Mouse (Mus musculus) kidney, embryonic 14.5 days (tissue): ENCODE results near the gene Atxn7l1. TPM values are rescaled to one million over a fixed set of nuclear protein-coding genes. Genes with fewer than 3 reads are reported as not detected.

Source experiments
- ATAC-seq: fragments of 200-750 bp; cut with Nextera tagmentation; 2 replicates; pipeline ENCODE4 v1.8.0; 2017; ENCODE audit warnings: moderate number of reproducible peaks, mild to moderate bottlenecking, moderate TSS enrichment, moderate library complexity; ENCODE audit not compliant: low FRiP score, low TSS enrichment
- H3K27ac ChIP-seq: fragments of 300-500 bp; sonication (generic); 2 replicates; pipeline ENCODE4 v1.5.1; 2014; ENCODE audit warnings: low read depth, mild to moderate bottlenecking, low read length, moderate library complexity, mixed read lengths
- H3K27me3 ChIP-seq: fragments of 300-500 bp; sonication (generic); 2 replicates; pipeline ENCODE4 v1.6.1; 2014; ENCODE audit warnings: mild to moderate bottlenecking, low read length; ENCODE audit not compliant: control insufficient read depth, insufficient read depth
- H3K36me3 ChIP-seq: fragments of 300-500 bp; sonication (generic); 2 replicates; pipeline ENCODE4 v1.6.1; 2014; ENCODE audit warnings: low read length, mixed read lengths; ENCODE audit not compliant: control insufficient read depth, insufficient read depth
- H3K4me1 ChIP-seq: fragments of 300-500 bp; sonication (generic); 2 replicates; pipeline ENCODE4 v1.6.1; 2014; ENCODE audit warnings: low read length, mixed read lengths; ENCODE audit not compliant: control insufficient read depth, insufficient read depth
- H3K4me2 ChIP-seq: fragments of 300-500 bp; sonication (generic); replicated peaks from 2 replicates; pipeline ENCODE4 v1.6.1; 2014; ENCODE audit warnings: low read depth, mild to moderate bottlenecking, low read length
- H3K4me3 ChIP-seq: fragments of 300-500 bp; sonication (generic); 2 replicates; pipeline ENCODE4 v1.5.1; 2014; ENCODE audit warnings: mild to moderate bottlenecking, low read length
- H3K9ac ChIP-seq: fragments of 300-500 bp; sonication (generic); 2 replicates; pipeline ENCODE4 v1.6.1; 2014; ENCODE audit warnings: low read depth, mild to moderate bottlenecking, low read length, moderate library complexity
- H3K9me3 ChIP-seq: fragments of 300-500 bp; sonication (generic); 2 replicates; pipeline ENCODE4 v1.6.1; 2016; ENCODE audit warnings: low read length; ENCODE audit not compliant: control insufficient read depth
- WGBS: fragments of 180-500 bp; shearing (Covaris S2); extraction: QIAGEN DNeasy Blood & Tissue Kit; methylation state at CpG from one replicate; pipeline ENCODE4 v1.1.7; 2014; 5-methylcytosine and 5-hydroxymethylcytosine counted together
- polyA plus RNA-seq: library from polyadenylated mRNA; unstranded; fragments of >200 nt; fragmentation: Nextera tagmentation; extraction: Ambion mirVana; gene quantifications from 2 replicates; pipeline ENCODE4 v1.2.1, GENCODE M21; 2014

Gene Atxn7l1
- polyA plus RNA-seq, 1 experiment from 2014 or later = 14.3 TPM

DNA sequence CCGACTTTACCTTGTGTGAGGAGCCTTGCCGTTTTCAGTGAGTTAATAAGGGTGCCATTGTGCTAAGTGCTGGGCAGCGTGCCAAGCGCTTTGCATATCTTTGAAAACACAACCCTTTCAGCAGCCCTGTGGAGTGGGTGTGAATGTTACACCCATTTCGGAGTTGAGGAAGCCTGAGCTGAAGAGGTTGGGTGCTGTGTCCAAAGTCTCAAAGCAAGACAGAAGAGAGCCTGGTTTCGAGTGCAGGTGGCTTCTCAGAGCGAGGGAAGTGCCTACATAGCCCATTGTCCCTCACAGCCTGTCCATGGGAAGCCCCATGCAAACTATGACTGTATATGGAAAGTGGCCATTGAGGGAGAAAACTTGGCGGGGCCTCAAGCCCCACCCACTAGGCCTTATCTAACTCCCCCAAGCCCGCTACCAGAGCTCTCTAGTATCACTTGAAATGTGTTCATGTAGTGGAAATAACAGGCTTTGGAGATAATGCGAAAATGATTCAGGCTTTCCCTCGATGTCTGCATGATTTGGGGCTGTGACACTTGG is 73.1 kb downstream of the Atxn7l1 start:
- no peak; the same call in 1 of the 2 replicates for ATAC-seq
- Histone ChIP-seq H3K9me3 (no peaks in the 10 kb centered on the region), H3K27me3 (no peaks in the 10 kb centered on the region)

GRCm38 (mm10) chr12:33222187-33222586 is 74.7 kb downstream of the Atxn7l1 start:
- WGBS = 62% methylated on average over 7 of the region's 7 CpGs
- Histone ChIP-seq H3K4me1 (no peaks in the 10 kb centered on the region), H3K4me3 (no peak overlapping the region), H3K27me3 (no peaks in the 10 kb centered on the region), H3K9ac (no peak overlapping the region), H3K9me3 (no peaks in the 10 kb centered on the region), H3K36me3 (no peaks in the 10 kb centered on the region), H3K4me2 (no peak overlapping the region), H3K27ac (no peak overlapping the region)
- ATAC-seq = no peak

More for the DNA sequence above, 73.1 kb downstream of the Atxn7l1 start:
- Histone ChIP-seq H3K4me3 (no peak overlapping the region), H3K9ac (no peak overlapping the region), H3K4me1 (no peaks in the 10 kb centered on the region), H3K4me2 (no peak overlapping the region), H3K27ac (no peak overlapping the region), H3K36me3 (no peaks in the 10 kb centered on the region)
- 72% methylated on average over 11 of the region's 11 CpGs for WGBS

- Histone ChIP-seq H3K9ac (no peak overlapping the region), H3K9me3 (no peaks in the 10 kb centered on the region), H3K27ac (no peak overlapping the region), H3K36me3 (no peaks in the 10 kb centered on the region), H3K27me3 (no peaks in the 10 kb centered on the region), H3K4me2 (no peak overlapping the region), H3K4me1 (no peaks in the 10 kb centered on the region), H3K4me3 (no peak overlapping the region)
- 66% methylated on average over 11 of the region's 11 CpGs for WGBS
- no peak for ATAC-seq
Measured at GRCm38 (mm10) chr12:33225117-33225541, 77.6 kb downstream of the Atxn7l1 start.

GRCm38 (mm10) chr12:33225978-33226377 is 78.5 kb downstream of the Atxn7l1 start:
- Histone ChIP-seq H3K4me1 (no peaks in the 10 kb centered on the region), H3K9me3 (no peaks in the 10 kb centered on the region), H3K4me3 (no peak overlapping the region), H3K9ac (no peak overlapping the region), H3K36me3 (no peaks in the 10 kb centered on the region), H3K27ac (no peak overlapping the region), H3K4me2 (no peak overlapping the region), H3K27me3 (no peaks in the 10 kb centered on the region)
- 88% methylated on average over 1 of the region's 1 CpGs for WGBS
- no peak for ATAC-seq

GRCm38 (mm10) chr12:33226596-33226995 is 79.1 kb downstream of the Atxn7l1 start:
- ATAC-seq = no peak

GRCm38 (mm10) chr12:33235314-33235713 is 87.8 kb downstream of the Atxn7l1 start:
- ATAC-seq = no peak
- H3K9me3 ChIP-seq = no peaks in the 10 kb centered on the region

More at GRCm38 (mm10) chr12:33226596-33226995, 79.1 kb downstream of the Atxn7l1 start:
- no peaks in the 10 kb centered on the region for H3K27me3 ChIP-seq
- H3K9me3 ChIP-seq = no peaks in the 10 kb centered on the region
- H3K36me3 ChIP-seq = no peaks in the 10 kb centered on the region
- H3K4me2 ChIP-seq = no peak overlapping the region
- no peak overlapping the region for H3K4me3 ChIP-seq
- WGBS = 81% methylated on average over 7 of the region's 10 CpGs
- H3K4me1 ChIP-seq = no peaks in the 10 kb centered on the region
- H3K27ac ChIP-seq = no peak overlapping the region
- H3K9ac ChIP-seq = no peak overlapping the region

GRCm38 (mm10) chr12:33235771-33236323 is 88.4 kb downstream of the Atxn7l1 start:
- H3K9me3 ChIP-seq = no peaks in the 10 kb centered on the region
- no peak overlapping the region for H3K4me2 ChIP-seq
- H3K4me1 ChIP-seq = 0 out of 2 replicates have a peak, but pooled peaks cover 6% of the 10 kb centered on the region
- H3K9ac ChIP-seq = no peak overlapping the region
- H3K36me3 ChIP-seq = no peaks in the 10 kb centered on the region
- no peaks in the 10 kb centered on the region for H3K27me3 ChIP-seq
- no peak overlapping the region for H3K4me3 ChIP-seq
- H3K27ac ChIP-seq = no peak overlapping the region
- WGBS = 55% methylated on average over 13 of the region's 13 CpGs
- ATAC-seq = no peak

More at GRCm38 (mm10) chr12:33235314-33235713, 87.8 kb downstream of the Atxn7l1 start:
- H3K36me3 ChIP-seq = no peaks in the 10 kb centered on the region
- H3K27me3 ChIP-seq = no peaks in the 10 kb centered on the region
- no peak overlapping the region for H3K9ac ChIP-seq
- WGBS = 73% methylated on average over 4 of the region's 4 CpGs
- H3K4me1 ChIP-seq = 0 out of 2 replicates have a peak, but pooled peaks cover 6% of the 10 kb centered on the region
- no peak overlapping the region for H3K27ac ChIP-seq
- H3K4me2 ChIP-seq = no peak overlapping the region
- H3K4me3 ChIP-seq = no peak overlapping the region

- no peak for ATAC-seq
- Histone ChIP-seq H3K27me3 (no peaks in the 10 kb centered on the region), H3K27ac (no peak overlapping the region), H3K9ac (no peak overlapping the region), H3K4me2 (no peak overlapping the region), H3K36me3 (no peaks in the 10 kb centered on the region), H3K4me1 (0 out of 2 replicates have a peak, but pooled peaks cover 6% of the 10 kb centered on the region), H3K4me3 (no peak overlapping the region), H3K9me3 (no peaks in the 10 kb centered on the region)
- 54% methylated on average over 11 of the region's 11 CpGs for WGBS
Measured at GRCm38 (mm10) chr12:33236344-33237049, 89.0 kb downstream of the Atxn7l1 start.

GRCm38 (mm10) chr12:33237108-33237507 is 89.6 kb downstream of the Atxn7l1 start:
- Histone ChIP-seq H3K27ac (no peak overlapping the region), H3K36me3 (no peaks in the 10 kb centered on the region), H3K9ac (no peak overlapping the region), H3K27me3 (no peaks in the 10 kb centered on the region), H3K9me3 (no peaks in the 10 kb centered on the region), H3K4me1 (0 out of 2 replicates have a peak, but pooled peaks cover 6% of the 10 kb centered on the region), H3K4me2 (no peak overlapping the region), H3K4me3 (no peak overlapping the region)
- ATAC-seq = no peak
- WGBS = 74% methylated on average over 5 of the region's 5 CpGs
